Mouse (Mus musculus): ENCODE data around the gene Jam2. TPM values are rescaled to one million over a fixed set of nuclear protein-coding genes. Genes with fewer than 3 reads are reported as not detected.

Jam2 gene
- polyA plus RNA-seq, 1 experiment from 2014 or later = 7.4 TPM

DNA sequence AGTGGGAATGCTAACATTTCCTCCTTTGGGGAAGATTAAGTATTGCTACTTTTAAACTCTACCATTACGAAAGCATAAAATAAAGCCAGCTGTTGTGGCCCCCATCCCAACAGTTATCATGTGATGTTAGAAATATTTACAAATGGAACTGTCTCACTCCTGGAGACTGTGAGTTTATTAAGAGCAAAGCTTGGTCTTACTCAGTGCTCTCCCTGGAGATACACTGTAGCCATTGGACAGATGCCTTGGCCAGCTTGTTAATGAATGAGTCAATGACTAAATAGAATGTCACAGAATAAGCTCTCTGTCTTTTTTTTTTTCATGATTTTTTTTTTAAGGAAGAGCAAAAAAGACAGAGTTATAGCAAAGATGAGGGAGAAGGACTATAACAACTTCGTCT lies 2.5 kb upstream of the Jam2 start:
- no peaks in the 10 kb centered on the region for H3K9me3 ChIP-seq (replicated peaks)
- no peak overlapping the region for H3K4me3 ChIP-seq
- H3K9ac ChIP-seq = no peak overlapping the region
- H3K4me2 ChIP-seq = no peak overlapping the region
- no peaks in the 10 kb centered on the region for H3K36me3 ChIP-seq
- ATAC-seq (replicated peaks; ENCODE audit: insufficient number of reproducible peaks, insufficient read depth, low FRiP score, low read depth) = no peak
- H3K27me3 ChIP-seq = no peaks in the 10 kb centered on the region
- WGBS = 81% methylated on average over 2 of the region's 2 CpGs
- peaks cover 15% of the 10 kb centered on the region; the same call in 1 of the 2 replicates for H3K4me1 ChIP-seq (replicated peaks)
- H3K27ac ChIP-seq = no peak overlapping the region

DNA sequence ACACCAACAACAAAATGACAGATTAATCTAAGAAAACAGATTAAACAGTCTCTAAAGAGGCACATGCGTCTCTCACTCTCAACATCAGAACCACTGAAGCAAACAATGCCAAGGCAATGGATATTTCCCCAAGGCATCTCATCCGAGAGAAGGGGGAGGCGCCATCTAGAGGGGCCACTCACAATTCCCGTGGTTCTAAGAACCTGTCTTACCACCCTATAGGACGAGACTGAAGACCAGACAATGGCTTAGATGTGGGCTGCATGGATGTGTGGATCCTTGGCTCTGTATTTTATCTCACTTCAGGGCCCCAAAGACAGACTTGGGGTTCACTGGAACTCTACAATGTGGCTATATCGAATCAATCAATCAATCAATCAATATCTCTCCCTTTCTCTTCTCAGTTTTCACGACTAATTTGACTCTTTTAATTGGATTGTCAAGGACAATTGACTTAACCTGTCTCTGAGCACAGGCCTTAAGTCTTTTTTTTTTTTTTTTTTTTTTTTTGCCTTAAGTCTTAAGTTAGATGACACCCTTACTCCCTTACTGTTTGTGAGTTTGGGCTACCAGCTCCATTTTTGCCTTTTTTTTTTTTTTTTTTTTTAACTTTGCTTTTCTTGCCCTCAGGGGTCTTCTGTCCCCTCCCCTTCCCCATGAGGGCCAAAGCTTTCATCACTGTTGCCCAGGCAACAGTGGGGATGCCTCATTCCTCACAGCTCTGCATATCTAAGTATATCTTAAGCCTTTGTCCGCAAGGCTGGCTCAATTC lies 1.2 kb upstream of the Jam2 start:
- H3K9ac ChIP-seq = no peak overlapping the region
- no peaks in the 10 kb centered on the region for H3K9me3 ChIP-seq (replicated peaks)
- no peaks in the 10 kb centered on the region for H3K27me3 ChIP-seq
- H3K4me2 ChIP-seq = peak overlapping the region; percentile 100
- 0 out of 2 replicates have a peak overlapping the region, but pooled peaks have one; percentile 75 for H3K4me3 ChIP-seq
- 35% methylated on average over 8 of the region's 8 CpGs for WGBS
- H3K36me3 ChIP-seq = no peaks in the 10 kb centered on the region
- no peak overlapping the region for H3K27ac ChIP-seq
- H3K4me1 ChIP-seq (replicated peaks) = peaks cover 15% of the 10 kb centered on the region; the same call in 1 of the 2 replicates
- ATAC-seq (replicated peaks; ENCODE audit: insufficient number of reproducible peaks, insufficient read depth, low FRiP score, low read depth) = no peak

DNA sequence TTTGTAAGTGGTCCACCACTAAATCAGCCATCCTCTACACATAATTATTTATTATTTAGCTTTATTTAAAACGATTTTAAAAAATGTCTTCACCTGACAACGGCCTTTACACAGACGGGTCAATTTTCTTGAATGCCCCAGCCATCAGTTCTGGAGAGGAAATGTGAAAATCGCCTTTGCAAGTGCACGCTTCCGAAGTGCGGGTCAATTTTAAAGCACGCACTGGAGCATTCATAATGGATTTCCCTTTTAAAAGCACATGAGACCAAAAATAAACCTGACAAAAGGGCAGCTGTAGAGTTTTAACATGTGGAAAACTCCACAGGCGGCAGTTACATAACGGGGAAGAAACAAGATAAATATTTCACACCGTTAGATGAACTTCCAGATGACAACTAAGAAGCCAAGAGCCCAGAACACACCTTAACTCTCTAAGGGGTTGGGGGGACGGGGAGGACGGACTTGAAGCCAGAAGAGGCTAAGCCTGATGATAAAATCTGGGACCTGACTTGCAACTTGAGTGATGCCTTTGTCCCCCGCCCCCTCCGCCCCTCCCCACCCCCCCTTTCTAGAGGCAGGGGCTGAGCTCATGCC lies 558 bp upstream of the Jam2 start:
- H3K4me3 ChIP-seq = peak overlapping the region; percentile 75
- H3K36me3 ChIP-seq = no peaks in the 10 kb centered on the region
- WGBS = 4% methylated on average over 15 of the region's 15 CpGs
- ATAC-seq (replicated peaks; ENCODE audit: insufficient number of reproducible peaks, insufficient read depth, low FRiP score, low read depth) = no peak
- H3K27me3 ChIP-seq = no peaks in the 10 kb centered on the region
- H3K9ac ChIP-seq = peak overlapping the region; percentile 67
- peak overlapping the region; percentile 47; the same call in 1 of the 2 replicates for H3K27ac ChIP-seq
- H3K4me1 ChIP-seq (replicated peaks) = peaks cover 15% of the 10 kb centered on the region; the same call in 1 of the 2 replicates
- H3K4me2 ChIP-seq = peak overlapping the region; percentile 100
- H3K9me3 ChIP-seq (replicated peaks) = no peaks in the 10 kb centered on the region

DNA sequence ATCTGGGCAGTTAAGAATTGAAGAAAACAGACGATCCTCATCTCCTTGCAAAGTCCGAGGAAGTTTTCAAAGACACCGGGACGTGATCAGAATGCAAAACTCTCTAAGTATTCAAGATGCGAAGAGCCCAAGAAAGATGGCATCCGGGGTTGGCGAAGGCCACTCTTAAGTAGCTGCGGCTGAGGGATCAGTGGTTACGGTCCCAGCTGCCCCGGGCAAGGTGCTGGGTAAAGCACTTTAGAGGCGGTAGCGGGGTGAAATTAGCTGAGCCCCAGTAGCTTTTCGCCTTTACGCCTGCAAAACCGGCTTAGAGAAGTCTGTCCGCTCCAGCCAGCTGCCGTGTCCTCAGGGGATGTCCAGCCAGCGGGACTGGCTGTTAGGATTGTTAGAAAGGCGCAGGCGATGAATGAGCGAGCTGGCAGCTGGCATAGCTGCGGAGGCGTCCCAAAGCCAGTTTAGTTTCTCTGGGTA lies 873 bp downstream of the Jam2 start:
- H3K4me3 ChIP-seq = peak overlapping the region; percentile 75
- H3K4me1 ChIP-seq (replicated peaks) = peaks cover 15% of the 10 kb centered on the region; the same call in 1 of the 2 replicates
- H3K36me3 ChIP-seq = no peaks in the 10 kb centered on the region
- H3K9me3 ChIP-seq (replicated peaks) = no peaks in the 10 kb centered on the region
- H3K9ac ChIP-seq = peak overlapping the region; percentile 67
- under 1% methylated on average over 23 of the region's 23 CpGs for WGBS
- peak overlapping the region; percentile 47; the same call in 1 of the 2 replicates for H3K27ac ChIP-seq
- peak overlapping the region; percentile 100 for H3K4me2 ChIP-seq
- no peaks in the 10 kb centered on the region for H3K27me3 ChIP-seq
- no peak for ATAC-seq (replicated peaks; ENCODE audit: insufficient number of reproducible peaks, insufficient read depth, low FRiP score, low read depth)

DNA sequence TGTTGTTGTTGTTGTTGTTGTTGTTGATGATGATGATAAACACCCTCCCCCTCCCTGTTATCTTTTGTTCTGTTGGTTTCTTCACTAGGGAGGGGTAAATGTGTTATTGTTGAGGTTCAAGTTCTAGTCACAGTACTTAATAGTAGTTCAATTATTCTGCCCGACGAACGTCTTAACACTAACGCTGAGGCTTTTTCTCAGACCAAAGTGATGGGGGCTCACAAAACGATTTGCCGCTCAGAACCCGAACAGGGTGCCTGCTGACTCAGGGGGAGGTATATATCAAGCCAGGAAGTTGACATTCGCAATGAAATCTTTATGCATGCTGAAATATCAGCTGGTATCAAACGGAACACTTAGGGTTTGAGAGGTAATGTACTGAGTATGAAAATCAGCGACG lies 1.4 kb downstream of the Jam2 start:
- H3K4me3 ChIP-seq = peak overlapping the region; percentile 75
- H3K4me2 ChIP-seq = peak overlapping the region; percentile 100
- H3K27ac ChIP-seq = no peak overlapping the region
- H3K9me3 ChIP-seq (replicated peaks) = no peaks in the 10 kb centered on the region
- H3K9ac ChIP-seq = no peak overlapping the region
- ATAC-seq (replicated peaks; ENCODE audit: insufficient number of reproducible peaks, insufficient read depth, low FRiP score, low read depth) = no peak
- H3K27me3 ChIP-seq = no peaks in the 10 kb centered on the region
- H3K36me3 ChIP-seq = no peaks in the 10 kb centered on the region
- peaks cover 15% of the 10 kb centered on the region; the same call in 1 of the 2 replicates for H3K4me1 ChIP-seq (replicated peaks)
- 41% methylated on average over 11 of the region's 11 CpGs for WGBS

DNA sequence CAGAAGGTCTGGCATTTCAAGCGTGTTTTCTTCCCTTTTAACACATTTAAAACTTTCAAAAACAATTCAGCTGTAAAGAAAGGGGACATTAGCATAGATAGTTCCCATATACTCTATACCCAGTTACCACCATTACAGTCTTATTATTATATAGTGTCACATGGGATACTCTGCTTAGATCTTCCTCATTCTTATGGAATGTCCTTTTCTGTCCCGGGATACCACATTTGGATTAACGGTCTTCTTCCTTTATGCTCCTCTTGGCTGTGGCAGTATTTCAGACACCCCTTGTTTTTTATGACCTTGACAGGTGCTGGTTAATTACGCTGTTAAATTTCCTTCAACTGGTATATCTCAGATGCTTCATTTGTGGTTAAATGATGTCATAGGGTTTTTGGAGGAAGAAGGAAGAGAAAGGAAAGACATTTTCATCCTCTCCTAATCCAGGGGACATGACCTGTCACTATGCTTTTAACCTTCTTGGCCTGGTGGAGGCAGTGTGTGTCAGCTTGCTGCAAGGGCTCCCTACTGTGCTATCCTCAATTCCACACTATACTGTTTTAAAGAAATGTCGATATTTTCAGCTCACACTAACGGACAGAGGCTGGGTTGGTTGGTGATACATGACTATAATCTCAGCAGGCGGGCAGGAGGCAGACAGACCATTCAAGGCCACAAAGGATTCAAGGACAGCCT lies 2.3 kb downstream of the Jam2 start:
- Histone ChIP-seq H3K9me3 (replicated peaks) (no peaks in the 10 kb centered on the region), H3K27ac (no peak overlapping the region), H3K4me1 (replicated peaks) (peaks cover 15% of the 10 kb centered on the region; the same call in 1 of the 2 replicates), H3K27me3 (no peaks in the 10 kb centered on the region), H3K9ac (no peak overlapping the region), H3K36me3 (no peaks in the 10 kb centered on the region), H3K4me2 (no peak overlapping the region), H3K4me3 (no peak overlapping the region)
- no peak for ATAC-seq (replicated peaks; ENCODE audit: insufficient number of reproducible peaks, insufficient read depth, low FRiP score, low read depth)
- 57% methylated on average over 7 of the region's 7 CpGs for WGBS

DNA sequence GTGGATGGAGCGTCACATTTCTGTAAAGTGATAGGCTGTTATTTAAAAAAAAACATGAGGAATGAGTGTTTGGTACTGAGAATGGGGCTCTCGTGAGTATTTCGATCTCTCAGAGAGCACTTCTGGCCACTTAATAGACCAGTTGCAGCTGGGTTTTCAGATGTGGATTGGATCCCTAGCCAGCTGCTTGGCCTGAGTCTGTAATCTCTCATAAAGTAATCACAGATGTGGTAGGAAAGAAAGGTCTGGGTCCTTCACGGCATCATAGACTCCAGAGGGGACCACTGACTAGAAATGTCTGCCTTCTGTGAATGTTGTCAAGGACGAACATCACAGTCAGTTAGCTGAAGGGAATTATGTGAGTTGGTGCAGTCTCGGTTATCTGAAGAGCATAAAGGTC lies 4.5 kb downstream of the Jam2 start:
- no peaks in the 10 kb centered on the region for H3K36me3 ChIP-seq
- H3K9ac ChIP-seq = no peak overlapping the region
- H3K4me1 ChIP-seq (replicated peaks) = peaks cover 13% of the 10 kb centered on the region; the same call in 1 of the 2 replicates
- H3K9me3 ChIP-seq (replicated peaks) = no peaks in the 10 kb centered on the region
- 73% methylated on average over 6 of the region's 6 CpGs for WGBS
- no peak overlapping the region for H3K27ac ChIP-seq
- H3K27me3 ChIP-seq = no peaks in the 10 kb centered on the region
- H3K4me3 ChIP-seq = no peak overlapping the region
- no peak overlapping the region for H3K4me2 ChIP-seq
- no peak for ATAC-seq (replicated peaks; ENCODE audit: insufficient number of reproducible peaks, insufficient read depth, low FRiP score, low read depth)

DNA sequence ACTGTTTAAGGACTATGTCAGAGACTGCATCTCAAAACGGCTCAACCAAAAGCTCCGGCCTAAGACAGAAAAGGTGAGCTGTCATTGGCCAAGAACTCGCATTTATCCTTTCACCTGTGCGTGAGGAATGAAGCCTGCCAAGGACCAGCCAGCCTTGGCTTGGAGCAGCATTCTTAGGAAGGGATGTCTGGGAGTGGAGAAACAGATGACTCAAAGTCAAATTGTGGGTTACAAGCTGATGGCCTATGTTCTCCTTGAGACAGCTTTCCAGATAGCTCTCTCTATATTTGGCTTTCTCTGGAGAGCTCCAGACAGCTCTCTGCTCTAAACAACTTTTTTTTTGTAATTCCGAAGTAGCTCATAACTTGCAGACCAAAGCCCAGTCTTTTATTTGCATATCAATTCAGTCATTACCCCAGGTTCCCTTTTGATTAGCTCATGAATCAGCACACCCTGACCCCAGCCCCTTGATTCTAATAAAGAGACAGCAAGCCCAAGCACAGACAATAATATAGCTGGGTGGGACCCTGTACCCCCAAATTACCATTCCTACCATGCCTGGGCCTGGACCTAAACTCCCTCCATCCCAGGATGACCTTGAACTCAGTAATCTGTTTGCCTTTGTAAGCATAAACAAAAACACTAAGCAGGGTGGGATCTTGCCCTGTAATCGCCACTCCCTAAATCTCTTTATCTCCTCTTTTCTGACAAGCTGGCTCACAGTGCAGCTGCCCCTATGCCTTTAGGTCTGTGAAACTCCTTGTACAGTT lies 5.1 kb downstream of the Jam2 start:
- H3K4me2 ChIP-seq = no peak overlapping the region
- H3K36me3 ChIP-seq = no peaks in the 10 kb centered on the region
- ATAC-seq (replicated peaks; ENCODE audit: insufficient number of reproducible peaks, insufficient read depth, low FRiP score, low read depth) = no peak
- H3K4me1 ChIP-seq (replicated peaks) = 0 out of 2 replicates have a peak, but pooled peaks cover 10% of the 10 kb centered on the region
- H3K9ac ChIP-seq = no peak overlapping the region
- no peaks in the 10 kb centered on the region for H3K27me3 ChIP-seq
- WGBS = 79% methylated on average over 6 of the region's 6 CpGs
- no peak overlapping the region for H3K4me3 ChIP-seq
- no peak overlapping the region for H3K27ac ChIP-seq
- no peaks in the 10 kb centered on the region for H3K9me3 ChIP-seq (replicated peaks)

DNA sequence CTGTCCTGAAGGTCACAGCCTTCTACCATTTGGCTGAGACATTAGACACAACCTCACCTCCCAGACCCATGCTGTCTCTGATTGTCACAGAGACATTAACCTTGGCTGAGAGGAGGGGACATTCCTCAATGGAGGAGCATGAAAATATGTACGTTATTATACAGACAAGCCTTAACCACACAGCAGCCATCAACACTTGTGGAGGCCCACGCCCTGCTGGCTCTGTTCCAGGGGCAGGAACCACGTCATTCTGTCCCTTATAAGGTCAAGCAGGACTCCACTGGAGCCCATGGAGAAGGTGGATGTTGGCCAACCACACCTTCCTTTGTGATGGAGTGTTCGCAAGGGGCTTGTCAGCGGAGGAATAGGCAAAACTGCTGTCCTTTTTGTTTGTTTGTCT lies 5.8 kb downstream of the Jam2 start:
- H3K4me1 ChIP-seq (replicated peaks) = 0 out of 2 replicates have a peak, but pooled peaks cover 7% of the 10 kb centered on the region
- H3K4me2 ChIP-seq = no peak overlapping the region
- ATAC-seq (replicated peaks; ENCODE audit: insufficient number of reproducible peaks, insufficient read depth, low FRiP score, low read depth) = no peak
- no peaks in the 10 kb centered on the region for H3K27me3 ChIP-seq
- H3K27ac ChIP-seq = no peak overlapping the region
- no peak overlapping the region for H3K9ac ChIP-seq
- H3K36me3 ChIP-seq = no peaks in the 10 kb centered on the region
- WGBS = 65% methylated on average over 5 of the region's 5 CpGs
- H3K4me3 ChIP-seq = no peak overlapping the region
- no peaks in the 10 kb centered on the region for H3K9me3 ChIP-seq (replicated peaks)

DNA sequence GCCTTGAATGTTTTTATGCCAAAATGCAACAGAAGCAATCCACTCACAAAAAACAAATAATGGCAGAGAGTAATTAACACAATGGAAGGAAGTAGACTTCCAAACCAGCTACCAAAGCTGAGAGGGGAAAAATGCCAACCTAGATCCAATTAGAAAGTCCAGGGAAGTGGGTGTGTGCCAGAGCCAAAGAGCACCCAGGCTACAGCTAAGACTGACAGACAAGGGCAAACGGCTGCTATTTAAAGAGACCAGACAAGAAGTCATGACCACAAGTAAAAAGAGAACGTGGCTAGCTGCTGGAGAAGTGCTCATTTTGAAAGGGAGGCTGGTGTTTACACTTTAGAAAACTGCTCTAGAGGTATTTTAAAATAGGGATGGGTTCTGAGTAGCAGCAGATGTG lies 9.4 kb downstream of the Jam2 start:
- no peak for ATAC-seq (replicated peaks; ENCODE audit: insufficient number of reproducible peaks, insufficient read depth, low FRiP score, low read depth)
- Histone ChIP-seq H3K4me1 (replicated peaks) (0 out of 2 replicates have a peak, but pooled peaks cover 3% of the 10 kb centered on the region), H3K4me3 (no peak overlapping the region), H3K36me3 (no peaks in the 10 kb centered on the region), H3K4me2 (no peak overlapping the region), H3K27ac (no peak overlapping the region), H3K27me3 (no peaks in the 10 kb centered on the region), H3K9ac (no peak overlapping the region), H3K9me3 (replicated peaks) (no peaks in the 10 kb centered on the region)
- 13% methylated on average over 2 of the region's 2 CpGs for WGBS
